Mouse (Mus musculus): Measurements from ENCODE around the gene Fam184b. TPM values are rescaled to one million over a fixed set of nuclear protein-coding genes. Genes with fewer than 3 reads are reported as not detected.

Fam184b gene
- polyA plus RNA-seq, 1 experiment = 0.05 TPM

DNA sequence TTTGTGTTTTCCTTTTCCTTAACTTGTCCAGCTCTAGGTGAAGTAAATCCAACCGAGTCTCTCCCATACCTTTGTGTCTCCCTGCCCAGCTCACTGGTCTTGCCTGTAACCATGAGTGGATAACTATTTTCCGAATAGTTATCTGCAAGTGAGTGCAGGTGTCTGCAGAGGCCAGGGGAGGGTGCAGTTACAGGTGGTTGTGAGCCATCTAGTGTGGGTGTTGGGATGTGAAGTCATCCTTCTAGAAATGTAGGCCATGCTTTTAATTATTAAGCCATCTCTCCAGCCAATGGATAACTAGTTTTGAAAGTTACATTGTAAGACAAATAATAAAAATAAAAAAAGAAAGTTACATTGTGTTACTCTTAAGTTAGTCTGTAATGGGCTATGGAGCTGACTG lies 125.9 kb downstream of the Fam184b start:
- H3K4me1 ChIP-seq (replicated peaks; ENCODE audit: control insufficient read depth, insufficient read depth, low read length) = no peaks in the 10 kb centered on the region
- 91% methylated on average over 2 of the region's 2 CpGs for WGBS
- no peak for DNase-seq
- H3K36me3 ChIP-seq (ENCODE audit: control insufficient read depth, insufficient read depth, low read length) = no peaks in the 10 kb centered on the region
- H3K27ac ChIP-seq (ENCODE audit: control insufficient read depth, insufficient read depth, low read length) = no peak overlapping the region
- TF ChIP-seq CTCF (IDR thresholded peaks at IDR 0.05; ENCODE audit: borderline replicate concordance, control insufficient read depth, extremely low read depth, insufficient read depth, low read length, poor library complexity) = no peak
- TF ChIP-seq POLR2A (IDR thresholded peaks at IDR 0.05; ENCODE audit: control insufficient read depth, extremely low read depth, insufficient read depth, low read length, poor library complexity) = no peak
- H3K4me3 ChIP-seq (ENCODE audit: control insufficient read depth, insufficient read depth, low read length) = no peak overlapping the region
- no peaks in the 10 kb centered on the region for H3K27me3 ChIP-seq (ENCODE audit: control insufficient read depth, insufficient read depth, low read length)

DNA sequence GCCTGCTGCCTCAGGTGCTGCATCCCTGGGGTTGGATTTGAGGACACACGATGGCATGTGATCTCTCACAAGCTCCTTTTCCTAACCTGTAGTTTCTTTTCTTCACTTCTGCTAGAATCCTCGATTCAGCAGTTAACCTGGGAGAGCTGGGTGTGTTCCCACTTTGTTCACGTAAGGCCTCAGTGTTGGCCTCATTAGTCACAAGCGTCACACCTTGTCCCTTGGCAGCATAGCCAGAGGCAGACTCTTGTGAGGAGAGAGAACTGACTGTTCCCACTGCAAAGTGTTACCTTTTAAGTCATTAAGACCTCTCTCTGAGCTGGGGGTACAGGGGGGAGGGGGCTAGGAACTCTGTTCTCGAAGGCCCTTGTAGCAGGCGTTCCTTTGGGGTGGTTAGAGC lies 126.5 kb downstream of the Fam184b start:
- no peaks in the 10 kb centered on the region for H3K27me3 ChIP-seq (ENCODE audit: control insufficient read depth, insufficient read depth, low read length)
- H3K36me3 ChIP-seq (ENCODE audit: control insufficient read depth, insufficient read depth, low read length) = no peaks in the 10 kb centered on the region
- WGBS = 96% methylated on average over 6 of the region's 6 CpGs
- no peak for DNase-seq
- H3K27ac ChIP-seq (ENCODE audit: control insufficient read depth, insufficient read depth, low read length) = no peak overlapping the region
- TF ChIP-seq CTCF (IDR thresholded peaks at IDR 0.05; ENCODE audit: borderline replicate concordance, control insufficient read depth, extremely low read depth, insufficient read depth, low read length, poor library complexity) (no peak), POLR2A (IDR thresholded peaks at IDR 0.05; ENCODE audit: control insufficient read depth, extremely low read depth, insufficient read depth, low read length, poor library complexity) (no peak)
- no peaks in the 10 kb centered on the region for H3K4me1 ChIP-seq (replicated peaks; ENCODE audit: control insufficient read depth, insufficient read depth, low read length)
- H3K4me3 ChIP-seq (ENCODE audit: control insufficient read depth, insufficient read depth, low read length) = no peak overlapping the region

DNA sequence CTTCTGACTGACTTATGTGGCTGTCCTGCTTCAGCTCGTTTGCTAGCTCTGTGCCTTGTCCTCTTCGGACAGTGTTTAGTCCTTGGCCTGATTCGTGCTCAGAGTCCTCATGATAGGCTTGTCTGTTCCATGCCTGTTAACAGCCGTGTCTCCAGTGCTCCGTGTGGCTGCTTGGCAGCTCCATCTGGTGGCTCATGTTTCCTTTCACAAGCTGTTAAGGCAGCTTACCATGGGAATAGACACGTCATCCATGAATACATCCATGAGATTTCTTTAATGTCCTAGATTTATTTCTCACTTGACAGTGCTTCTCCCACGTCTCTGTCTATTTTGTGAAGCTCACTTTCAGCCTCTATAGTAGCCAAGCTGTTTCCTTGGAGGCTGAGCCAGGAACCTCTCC lies 129.3 kb downstream of the Fam184b start:
- 96% methylated on average over 7 of the region's 7 CpGs for WGBS
- Histone ChIP-seq H3K27ac (ENCODE audit: control insufficient read depth, insufficient read depth, low read length) (no peak overlapping the region), H3K4me1 (replicated peaks; ENCODE audit: control insufficient read depth, insufficient read depth, low read length) (no peaks in the 10 kb centered on the region), H3K27me3 (ENCODE audit: control insufficient read depth, insufficient read depth, low read length) (no peaks in the 10 kb centered on the region), H3K36me3 (ENCODE audit: control insufficient read depth, insufficient read depth, low read length) (peaks cover 8% of the 10 kb centered on the region; the same call in 1 of the 2 replicates), H3K4me3 (ENCODE audit: control insufficient read depth, insufficient read depth, low read length) (no peak overlapping the region)
- TF ChIP-seq POLR2A (IDR thresholded peaks at IDR 0.05; ENCODE audit: control insufficient read depth, extremely low read depth, insufficient read depth, low read length, poor library complexity) = no peak
- TF ChIP-seq CTCF (IDR thresholded peaks at IDR 0.05; ENCODE audit: borderline replicate concordance, control insufficient read depth, extremely low read depth, insufficient read depth, low read length, poor library complexity) = no peak
- DNase-seq = no peak

DNA sequence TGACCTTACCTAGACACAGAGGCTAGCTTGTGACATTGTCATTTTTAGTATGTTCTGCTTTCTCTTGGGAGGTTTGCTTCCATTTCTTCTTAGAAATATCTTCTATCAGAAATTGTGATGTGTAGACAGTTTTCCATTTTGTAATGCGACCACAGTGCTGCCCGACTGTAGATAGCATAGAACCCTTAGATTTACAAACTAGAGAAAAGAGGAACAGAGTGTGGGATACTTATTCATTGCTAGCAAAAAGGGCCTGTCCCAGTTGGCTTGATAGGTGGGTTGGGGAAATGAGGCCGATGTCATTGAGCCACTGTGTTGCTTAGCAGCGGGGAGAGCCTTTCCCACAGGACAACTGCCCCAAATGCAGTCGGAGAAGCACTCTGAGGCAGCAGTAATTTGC lies 141.8 kb downstream of the Fam184b start:
- H3K27ac ChIP-seq (ENCODE audit: control insufficient read depth, insufficient read depth, low read length) = no peak overlapping the region
- DNase-seq = no peak
- 92% methylated on average over 5 of the region's 5 CpGs for WGBS
- H3K27me3 ChIP-seq (ENCODE audit: control insufficient read depth, insufficient read depth, low read length) = no peaks in the 10 kb centered on the region
- TF ChIP-seq CTCF (IDR thresholded peaks at IDR 0.05; ENCODE audit: borderline replicate concordance, control insufficient read depth, extremely low read depth, insufficient read depth, low read length, poor library complexity) = no peak
- TF ChIP-seq POLR2A (IDR thresholded peaks at IDR 0.05; ENCODE audit: control insufficient read depth, extremely low read depth, insufficient read depth, low read length, poor library complexity) = no peak
- no peaks in the 10 kb centered on the region for H3K36me3 ChIP-seq (ENCODE audit: control insufficient read depth, insufficient read depth, low read length)
- H3K4me1 ChIP-seq (replicated peaks; ENCODE audit: control insufficient read depth, insufficient read depth, low read length) = peaks cover 6% of the 10 kb centered on the region
- H3K4me3 ChIP-seq (ENCODE audit: control insufficient read depth, insufficient read depth, low read length) = no peak overlapping the region

DNA sequence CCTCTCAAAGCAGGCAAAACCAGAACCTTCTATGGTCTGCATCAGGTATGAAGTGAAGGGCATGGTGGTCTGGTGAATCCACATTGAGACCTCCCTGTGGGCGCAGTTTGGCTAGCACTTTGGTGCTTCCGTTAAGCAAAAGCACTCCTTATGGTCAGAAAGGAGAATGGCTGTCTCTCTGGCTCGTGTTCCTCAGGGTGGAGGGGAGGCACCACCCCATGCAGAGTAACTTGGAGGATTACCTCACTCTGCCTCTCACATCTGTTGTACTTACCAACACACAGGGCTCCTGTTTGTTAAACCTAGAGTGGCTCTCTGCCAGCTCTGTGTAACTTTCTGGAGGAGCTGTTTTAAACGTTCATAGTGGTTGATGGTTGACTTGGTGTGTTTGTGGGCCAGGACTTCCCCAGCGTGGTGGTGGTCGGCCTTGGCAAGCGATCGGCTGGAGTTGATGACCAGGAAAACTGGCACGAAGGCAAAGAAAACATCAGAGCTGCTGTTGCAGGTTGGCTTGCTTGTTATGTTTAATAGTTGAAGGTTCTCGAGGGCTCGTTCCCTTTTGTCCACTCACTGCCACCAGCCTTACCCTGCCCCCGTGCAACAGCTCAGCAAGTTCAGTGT lies 142.4 kb downstream of the Fam184b start:
- H3K4me3 ChIP-seq (ENCODE audit: control insufficient read depth, insufficient read depth, low read length) = no peak overlapping the region
- H3K36me3 ChIP-seq (ENCODE audit: control insufficient read depth, insufficient read depth, low read length) = no peaks in the 10 kb centered on the region
- TF ChIP-seq CTCF (IDR thresholded peaks at IDR 0.05; ENCODE audit: borderline replicate concordance, control insufficient read depth, extremely low read depth, insufficient read depth, low read length, poor library complexity) = no peak
- no peak for TF ChIP-seq POLR2A (IDR thresholded peaks at IDR 0.05; ENCODE audit: control insufficient read depth, extremely low read depth, insufficient read depth, low read length, poor library complexity)
- WGBS = 95% methylated on average over 12 of the region's 12 CpGs
- H3K27ac ChIP-seq (ENCODE audit: control insufficient read depth, insufficient read depth, low read length) = no peak overlapping the region
- no peaks in the 10 kb centered on the region for H3K27me3 ChIP-seq (ENCODE audit: control insufficient read depth, insufficient read depth, low read length)
- peaks cover 6% of the 10 kb centered on the region for H3K4me1 ChIP-seq (replicated peaks; ENCODE audit: control insufficient read depth, insufficient read depth, low read length)
- DNase-seq = no peak

DNA sequence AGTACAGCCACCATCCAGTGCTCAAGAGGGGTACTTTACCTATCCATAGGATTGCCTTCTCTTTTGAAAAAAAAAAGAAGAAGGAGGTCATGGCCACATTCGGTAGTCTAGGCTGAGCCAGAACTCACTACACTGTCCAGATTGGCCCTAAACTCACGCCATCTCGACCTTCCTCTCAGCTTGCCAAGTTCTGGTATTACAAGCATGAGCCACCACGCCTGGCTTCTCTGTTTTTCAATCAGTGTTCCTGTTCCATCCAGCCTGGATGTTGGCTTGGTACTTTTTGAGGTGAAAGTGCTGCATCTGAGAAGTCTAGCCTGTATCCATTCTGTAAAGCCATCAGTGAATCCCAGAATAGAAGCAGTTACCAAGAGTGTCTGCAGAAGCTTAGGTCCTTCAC lies 142.9 kb downstream of the Fam184b start:
- H3K4me1 ChIP-seq (replicated peaks; ENCODE audit: control insufficient read depth, insufficient read depth, low read length) = peaks cover 6% of the 10 kb centered on the region
- H3K27me3 ChIP-seq (ENCODE audit: control insufficient read depth, insufficient read depth, low read length) = no peaks in the 10 kb centered on the region
- H3K36me3 ChIP-seq (ENCODE audit: control insufficient read depth, insufficient read depth, low read length) = no peaks in the 10 kb centered on the region
- H3K27ac ChIP-seq (ENCODE audit: control insufficient read depth, insufficient read depth, low read length) = no peak overlapping the region
- WGBS = 92% methylated on average over 4 of the region's 4 CpGs
- no peak for TF ChIP-seq CTCF (IDR thresholded peaks at IDR 0.05; ENCODE audit: borderline replicate concordance, control insufficient read depth, extremely low read depth, insufficient read depth, low read length, poor library complexity)
- TF ChIP-seq POLR2A (IDR thresholded peaks at IDR 0.05; ENCODE audit: control insufficient read depth, extremely low read depth, insufficient read depth, low read length, poor library complexity) = no peak
- no peak for DNase-seq
- H3K4me3 ChIP-seq (ENCODE audit: control insufficient read depth, insufficient read depth, low read length) = no peak overlapping the region

DNA sequence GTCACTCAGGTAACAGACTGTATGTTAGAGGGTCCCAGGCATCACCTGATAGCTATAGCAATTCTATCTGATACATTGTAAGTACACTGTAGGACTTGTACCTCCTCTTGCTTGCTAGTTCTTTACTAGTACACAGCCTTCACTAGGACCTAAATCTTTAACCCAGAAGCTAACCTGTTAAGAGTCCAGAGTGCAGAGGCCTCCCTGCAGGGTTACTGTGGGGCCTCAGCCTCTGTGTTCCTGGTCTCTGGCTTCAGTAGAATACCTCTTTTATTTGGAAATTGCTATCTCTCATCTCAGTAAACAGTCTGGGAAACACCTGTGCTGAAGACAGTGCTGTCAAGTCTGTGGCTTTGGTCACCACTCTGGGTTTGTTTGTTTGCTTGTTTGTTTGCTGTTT lies 143.4 kb downstream of the Fam184b start:
- no peak for DNase-seq
- Histone ChIP-seq H3K27ac (ENCODE audit: control insufficient read depth, insufficient read depth, low read length) (no peak overlapping the region), H3K36me3 (ENCODE audit: control insufficient read depth, insufficient read depth, low read length) (no peaks in the 10 kb centered on the region), H3K4me3 (ENCODE audit: control insufficient read depth, insufficient read depth, low read length) (no peak overlapping the region), H3K4me1 (replicated peaks; ENCODE audit: control insufficient read depth, insufficient read depth, low read length) (peaks cover 6% of the 10 kb centered on the region), H3K27me3 (ENCODE audit: control insufficient read depth, insufficient read depth, low read length) (no peaks in the 10 kb centered on the region)
- TF ChIP-seq CTCF (IDR thresholded peaks at IDR 0.05; ENCODE audit: borderline replicate concordance, control insufficient read depth, extremely low read depth, insufficient read depth, low read length, poor library complexity) = no peak
- no peak for TF ChIP-seq POLR2A (IDR thresholded peaks at IDR 0.05; ENCODE audit: control insufficient read depth, extremely low read depth, insufficient read depth, low read length, poor library complexity)
